Mouse (Mus musculus) naive thymus-derived CD4-positive, alpha-beta T cell, adult 2 months (primary cell): ENCODE measurements around the gene Ttf1.
"Not testable (repeated sequence)": the region's sequence is repeated elsewhere in the genome, so short reads cannot be mapped to it uniquely, and the experiment has no call there.

Experiments used
- DNase-seq: peaks from one replicate; pipeline ENCODE4 v3.0.0-alpha.2; 2011; ENCODE audit warnings: low read depth

Ttf1 gene

DNA sequence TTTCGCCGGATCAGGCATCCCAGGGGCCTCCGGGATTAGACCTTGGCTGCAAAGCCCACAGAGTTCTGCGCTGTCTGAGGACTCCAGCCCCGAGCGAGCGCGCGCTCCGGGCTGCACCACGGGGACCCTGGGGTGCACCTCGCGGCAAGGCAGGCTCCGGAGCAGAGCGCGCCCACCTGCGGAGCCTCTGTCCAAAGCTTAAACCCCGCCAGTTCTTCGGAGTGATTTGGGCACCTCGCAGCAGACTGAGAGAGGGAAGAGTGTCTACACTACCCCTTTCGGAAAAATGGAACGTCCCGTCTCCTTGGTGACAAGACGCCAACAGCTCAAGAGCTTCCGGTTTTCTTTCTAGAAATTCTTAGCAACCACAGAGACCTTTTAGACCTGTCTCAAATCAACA, 5.1 kb upstream of the Ttf1 start, which contains the start of gene Cfap77:
Gene Cfap77, minus strand, starts transcription at position 76 of the 400 bp plus-strand sequence.
- DNase-seq = peak; percentile 93

DNA sequence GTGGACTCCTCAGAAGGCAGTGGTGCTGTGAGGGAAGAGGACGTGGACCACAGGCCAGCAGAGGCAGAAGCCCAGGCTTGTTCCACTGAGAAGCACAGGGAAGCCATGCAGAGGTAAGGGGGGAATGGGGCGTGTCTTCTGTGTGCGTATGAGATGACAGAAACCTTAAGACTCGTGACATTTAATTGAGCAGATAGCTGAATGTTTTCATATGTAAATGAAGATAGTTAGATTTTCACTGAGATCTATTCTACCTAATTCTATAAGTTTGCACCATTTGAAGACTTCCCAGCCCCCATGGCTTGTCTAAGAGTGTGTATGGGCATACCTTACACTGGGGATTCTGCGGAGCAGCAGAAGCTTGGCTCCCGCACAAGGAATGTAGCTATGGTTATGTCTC, 5.7 kb downstream of the Ttf1 start:
- DNase-seq = no peak

DNA sequence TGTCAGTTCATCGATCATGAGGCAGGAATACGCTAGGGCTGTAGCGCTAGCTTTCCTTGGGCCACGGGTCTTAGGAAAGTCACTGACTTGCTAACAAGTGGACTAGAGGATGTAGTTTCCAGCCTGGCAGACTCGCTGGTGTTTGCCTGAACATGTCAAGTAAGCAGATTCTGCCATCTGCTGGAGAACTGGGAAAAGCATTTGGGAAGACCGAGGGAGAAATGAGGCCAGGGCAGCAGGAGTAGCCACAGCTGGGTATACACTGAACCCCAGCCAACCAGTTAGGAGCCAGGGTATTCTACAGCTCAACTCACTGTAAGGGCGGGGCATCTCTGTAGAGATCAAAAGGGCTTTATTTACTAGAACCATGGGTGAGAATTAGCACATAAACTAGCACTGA, 6.3 kb downstream of the Ttf1 start:
- no peak for DNase-seq

DNA sequence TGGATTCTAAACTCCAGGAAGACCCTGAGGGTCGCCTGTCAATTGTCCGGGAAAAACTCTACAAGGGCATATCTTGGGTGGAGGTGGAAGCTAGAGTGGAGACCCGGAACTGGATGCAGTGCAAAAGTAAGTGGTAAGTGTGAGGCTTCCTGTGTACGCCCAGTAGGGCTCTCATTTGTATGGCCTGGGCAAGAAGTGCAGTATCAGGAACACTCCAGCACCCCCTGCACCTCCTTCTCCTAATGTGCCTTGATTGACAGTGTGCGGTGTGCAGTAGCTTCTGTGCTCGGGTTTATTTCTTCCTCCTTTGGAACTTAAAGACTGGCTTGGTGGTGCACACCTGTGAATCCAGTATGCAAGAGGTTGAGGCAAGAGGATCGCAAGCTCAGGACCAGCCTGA, 14.6 kb downstream of the Ttf1 start:
- DNase-seq = no peak

DNA sequence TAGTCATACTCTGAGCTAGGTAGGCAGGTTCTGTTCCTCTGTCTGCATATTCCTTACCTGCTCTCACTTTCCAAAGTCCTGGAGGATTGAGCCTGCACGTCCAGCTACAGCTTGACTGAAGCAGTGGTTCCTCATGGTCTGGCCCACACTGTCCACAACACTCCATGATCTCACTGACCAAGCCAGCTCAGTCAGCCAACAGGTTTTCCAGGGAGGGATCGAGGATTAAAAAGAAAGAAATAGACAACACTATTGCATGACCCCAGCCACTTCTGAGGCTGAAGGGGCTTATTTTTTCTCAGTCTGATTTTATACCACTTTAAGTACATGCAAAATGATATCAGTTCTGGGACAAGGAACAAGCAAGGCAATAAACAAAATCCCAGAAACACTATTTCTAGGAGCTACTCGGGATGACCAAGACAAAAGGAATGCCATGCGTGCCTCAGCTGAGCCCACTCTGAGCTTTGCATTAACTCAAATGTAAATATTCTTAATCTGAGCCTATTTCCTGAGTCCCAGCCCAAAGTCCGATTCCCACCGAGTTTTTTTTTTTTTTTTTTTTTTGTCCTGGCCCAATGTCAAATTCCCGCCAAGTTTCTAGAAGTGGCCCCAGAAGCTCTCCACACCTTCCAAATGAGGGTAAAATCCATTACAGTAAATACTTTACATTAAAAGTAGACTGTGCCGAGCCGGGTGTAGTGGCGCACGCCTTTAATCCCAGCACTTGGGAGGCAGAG, 15.4 kb downstream of the Ttf1 start:
- no peak for DNase-seq

DNA sequence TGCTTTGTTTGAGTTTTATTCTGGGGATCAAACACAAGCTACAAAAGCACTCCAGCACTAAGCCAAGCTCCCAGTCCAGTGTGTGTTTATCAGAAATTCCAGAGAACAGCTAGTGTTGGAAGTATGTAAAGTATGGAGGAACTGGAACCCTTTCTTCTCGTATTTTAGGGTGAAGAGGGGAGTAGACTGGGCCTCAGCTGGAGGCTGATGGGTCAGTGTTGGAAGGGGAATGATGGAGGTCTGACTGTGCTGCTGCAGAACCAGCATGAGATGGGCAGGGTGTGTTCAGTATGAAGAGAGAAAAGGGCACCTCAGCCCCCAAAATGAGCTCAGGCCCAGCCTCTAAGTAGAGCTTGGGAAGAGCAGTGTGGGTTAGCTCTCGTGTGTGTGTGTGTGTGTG, 16.2 kb downstream of the Ttf1 start:
- no peak for DNase-seq

DNA sequence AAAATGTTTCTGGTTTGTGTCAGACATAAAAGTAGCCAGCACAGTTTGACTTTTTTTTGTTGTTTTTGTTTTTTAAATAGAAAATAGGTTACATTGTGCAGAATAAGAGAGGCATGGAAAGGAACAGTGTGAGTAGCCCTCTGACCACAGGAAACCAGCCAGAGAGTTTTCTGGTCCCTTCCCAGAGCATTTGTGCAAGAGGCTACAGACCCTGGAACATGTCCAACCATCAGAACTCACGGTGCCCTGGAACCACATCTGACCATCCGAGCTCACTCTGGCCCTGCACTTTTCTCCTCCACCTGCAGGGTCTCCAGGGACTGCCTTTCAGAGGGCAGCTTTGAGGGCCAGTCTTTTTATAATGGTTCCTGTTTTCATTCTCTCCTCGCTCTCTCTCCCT, 21.9 kb downstream of the Ttf1 start:
- no peak for DNase-seq

DNA sequence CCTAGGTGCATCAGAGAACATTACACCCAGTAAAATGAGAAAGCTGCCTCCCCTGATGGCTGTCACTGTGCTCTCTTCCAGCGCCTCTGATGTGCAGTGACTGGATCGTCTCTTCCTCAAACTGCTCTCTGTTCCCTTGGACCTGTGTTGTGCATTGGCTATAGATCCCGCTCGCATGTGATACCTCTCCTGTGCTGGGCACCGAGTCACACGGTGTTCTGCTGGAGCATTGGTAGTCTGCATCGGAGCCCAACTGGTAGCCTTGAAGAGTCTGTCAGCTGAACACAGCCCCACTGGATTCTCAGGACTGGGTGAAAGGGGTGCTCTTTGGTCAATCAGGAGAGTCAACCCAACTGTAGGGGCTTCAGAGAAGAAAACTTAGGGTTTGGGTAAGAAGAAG, 26.0 kb downstream of the Ttf1 start:
- no peak for DNase-seq

DNA sequence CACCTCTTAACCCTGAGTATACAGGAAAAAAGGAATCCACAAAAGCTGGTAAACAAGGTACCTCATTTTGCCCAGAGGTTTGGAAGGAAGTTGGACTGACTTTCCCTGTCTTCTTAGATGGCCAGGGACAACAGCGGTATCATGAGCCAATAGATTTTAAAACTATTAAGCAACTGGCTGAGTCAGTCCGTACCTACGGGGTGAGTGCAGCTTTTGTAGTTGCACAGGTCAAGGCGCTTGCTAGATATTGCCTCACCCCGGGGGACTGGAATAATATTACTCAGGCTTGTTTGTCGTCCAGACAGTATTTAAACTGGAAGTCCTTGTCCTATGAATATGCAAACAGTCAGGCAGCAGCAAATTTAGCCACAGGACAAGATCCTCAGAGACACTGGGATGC, 29.2 kb downstream of the Ttf1 start:
- DNase-seq = not testable (repeated sequence)

DNA sequence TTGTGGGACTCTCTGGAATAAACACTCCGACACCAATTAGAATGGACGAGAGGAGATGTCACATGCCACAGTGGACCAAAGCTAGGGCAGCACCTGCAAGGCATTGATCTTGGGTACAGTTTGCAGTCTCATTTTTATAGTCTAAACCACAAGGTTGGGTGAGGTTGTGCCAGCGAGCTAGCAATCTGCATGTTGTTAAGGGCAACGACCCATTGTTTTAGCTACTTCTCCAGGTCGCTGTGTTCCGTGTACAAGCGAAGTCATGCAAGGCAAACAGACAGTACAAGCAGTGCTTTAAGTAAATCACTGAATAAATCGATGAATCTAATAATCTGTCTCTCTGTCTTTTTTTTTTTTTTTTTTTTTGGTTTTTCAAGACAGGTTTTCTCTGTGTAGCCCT, 35.6 kb downstream of the Ttf1 start:
- peak; percentile 80 for DNase-seq

DNA sequence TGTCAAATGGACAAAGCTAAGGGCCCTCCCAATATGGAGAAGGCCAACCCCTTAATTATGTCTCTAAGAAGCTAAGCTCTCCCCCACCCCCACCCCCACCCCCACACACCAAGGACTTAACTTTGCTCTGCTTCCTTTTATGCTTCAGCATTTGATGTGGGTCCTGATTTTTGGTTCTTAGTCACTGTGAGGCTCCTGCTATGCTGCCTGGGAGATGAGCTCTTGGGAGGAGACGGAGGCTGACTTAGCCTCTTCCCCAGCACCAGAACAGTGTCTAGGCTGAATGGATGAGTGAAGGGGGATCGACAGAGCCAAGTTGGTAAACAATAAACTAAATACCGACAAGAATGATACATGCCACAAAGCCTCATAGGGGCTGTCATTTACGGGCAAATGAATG, 36.7 kb downstream of the Ttf1 start:
- DNase-seq = peak; percentile 71

DNA sequence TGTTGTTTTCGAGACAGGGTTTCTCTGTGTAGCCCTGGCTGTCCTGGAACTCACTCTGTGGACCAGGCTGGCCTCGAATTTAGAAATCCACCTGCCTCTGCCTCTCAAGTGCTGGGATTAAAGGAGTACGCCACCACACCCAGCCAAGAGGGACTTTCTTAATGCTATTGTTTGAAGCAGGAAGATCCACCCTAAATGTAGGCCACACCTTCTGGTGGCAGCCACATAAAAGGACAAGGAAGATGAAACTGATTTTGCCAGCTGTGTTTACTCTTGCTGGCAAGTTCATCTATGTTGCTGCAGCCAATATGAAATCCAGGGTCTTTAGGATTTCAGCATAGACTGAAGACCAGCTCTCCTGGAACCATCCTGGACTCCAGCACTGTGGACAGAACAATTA, 37.4 kb downstream of the Ttf1 start:
- peak; percentile 85 for DNase-seq

DNA sequence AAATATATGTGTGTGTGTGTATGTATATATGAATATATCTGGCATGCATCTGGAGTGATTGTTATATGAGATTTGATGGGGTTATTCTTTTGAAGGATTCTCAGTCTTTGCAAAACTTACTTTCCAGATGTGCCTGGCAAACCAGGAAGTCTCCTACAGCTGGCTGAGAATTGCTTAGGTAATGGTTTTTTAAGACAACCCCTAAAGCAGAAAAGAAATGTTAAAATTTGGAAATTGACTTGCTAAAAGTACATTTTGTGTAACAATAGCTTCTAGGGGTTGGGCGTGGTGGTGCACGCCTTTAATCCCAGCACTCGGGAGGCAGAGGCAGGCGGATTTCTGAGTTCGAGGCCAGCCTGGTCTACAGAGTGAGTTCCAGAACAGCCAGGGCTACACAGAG, 37.9 kb downstream of the Ttf1 start:
- not testable (repeated sequence) for DNase-seq

DNA sequence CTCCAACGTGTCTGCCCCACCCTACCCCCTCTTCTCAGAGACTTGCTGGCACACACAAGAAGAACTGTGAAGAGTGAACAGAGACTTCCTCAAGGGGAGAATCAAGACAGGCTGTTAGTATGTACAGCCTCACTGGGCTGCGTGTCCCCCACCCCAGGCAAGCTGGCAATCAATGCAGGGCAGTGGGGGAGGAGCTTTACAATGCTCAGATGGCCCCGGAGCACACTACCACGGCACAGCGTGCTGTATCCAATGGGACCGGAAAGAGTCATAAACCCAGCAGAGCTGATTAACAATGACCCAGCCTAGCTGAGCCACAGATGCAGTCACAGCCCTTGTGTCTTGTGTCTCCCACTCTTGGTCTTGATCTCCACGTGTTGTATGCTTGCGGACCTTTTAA, 38.7 kb downstream of the Ttf1 start:
- peak; percentile 21 for DNase-seq

DNA sequence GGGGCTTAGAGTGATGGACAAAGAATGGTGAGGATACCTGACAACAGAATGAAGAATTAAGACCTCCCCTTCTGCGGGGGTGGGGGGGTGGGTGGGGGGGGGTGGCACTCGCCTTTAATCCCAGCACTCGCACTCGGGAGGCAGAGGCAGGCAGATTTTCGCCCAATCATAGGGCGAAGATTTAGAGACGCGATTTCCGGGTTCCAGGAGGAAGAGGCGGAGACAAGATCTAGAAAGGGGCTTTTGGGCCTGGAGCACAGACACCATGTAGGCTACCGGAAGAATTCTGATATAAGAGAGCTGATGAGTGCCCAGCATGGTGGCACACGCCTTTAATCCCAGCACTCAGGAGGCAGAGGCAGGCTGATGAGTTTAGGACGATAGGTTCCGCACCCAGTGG, 39.6 kb downstream of the Ttf1 start:
- DNase-seq = no peak

DNA sequence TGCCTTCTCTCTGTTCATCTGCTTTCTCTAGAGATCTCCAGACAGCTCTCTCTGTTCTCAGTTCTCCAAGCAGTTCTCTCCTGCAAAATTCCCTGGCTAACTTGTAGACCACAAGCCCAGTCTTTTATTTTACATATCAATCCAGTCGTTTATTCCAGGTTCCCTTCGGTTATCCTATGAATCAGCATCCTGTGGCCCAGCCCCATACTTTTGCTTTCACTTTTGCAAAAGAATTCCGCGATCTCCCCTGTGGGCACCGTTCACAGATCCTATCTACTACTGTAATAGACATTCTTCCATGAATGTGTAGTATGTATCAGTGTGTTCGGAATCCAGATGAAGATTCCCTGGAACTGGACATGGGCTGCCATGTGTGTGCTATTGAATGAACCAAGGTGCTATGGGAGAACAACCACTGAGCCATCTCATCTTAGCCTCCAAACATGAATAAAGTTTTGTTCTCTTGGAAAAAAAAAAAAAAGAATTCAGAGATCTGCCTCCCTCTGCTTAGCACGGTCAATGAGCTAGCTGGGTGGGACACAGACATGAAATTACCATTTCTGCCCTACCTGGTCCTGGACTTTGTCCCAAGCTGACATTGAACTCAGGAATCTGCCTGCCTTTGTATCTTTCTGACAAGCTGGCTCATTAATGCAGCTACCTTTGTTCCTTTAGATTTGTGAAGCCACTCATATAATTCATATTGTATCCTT, 40.9 kb downstream of the Ttf1 start:
- DNase-seq = peak; percentile 37

DNA sequence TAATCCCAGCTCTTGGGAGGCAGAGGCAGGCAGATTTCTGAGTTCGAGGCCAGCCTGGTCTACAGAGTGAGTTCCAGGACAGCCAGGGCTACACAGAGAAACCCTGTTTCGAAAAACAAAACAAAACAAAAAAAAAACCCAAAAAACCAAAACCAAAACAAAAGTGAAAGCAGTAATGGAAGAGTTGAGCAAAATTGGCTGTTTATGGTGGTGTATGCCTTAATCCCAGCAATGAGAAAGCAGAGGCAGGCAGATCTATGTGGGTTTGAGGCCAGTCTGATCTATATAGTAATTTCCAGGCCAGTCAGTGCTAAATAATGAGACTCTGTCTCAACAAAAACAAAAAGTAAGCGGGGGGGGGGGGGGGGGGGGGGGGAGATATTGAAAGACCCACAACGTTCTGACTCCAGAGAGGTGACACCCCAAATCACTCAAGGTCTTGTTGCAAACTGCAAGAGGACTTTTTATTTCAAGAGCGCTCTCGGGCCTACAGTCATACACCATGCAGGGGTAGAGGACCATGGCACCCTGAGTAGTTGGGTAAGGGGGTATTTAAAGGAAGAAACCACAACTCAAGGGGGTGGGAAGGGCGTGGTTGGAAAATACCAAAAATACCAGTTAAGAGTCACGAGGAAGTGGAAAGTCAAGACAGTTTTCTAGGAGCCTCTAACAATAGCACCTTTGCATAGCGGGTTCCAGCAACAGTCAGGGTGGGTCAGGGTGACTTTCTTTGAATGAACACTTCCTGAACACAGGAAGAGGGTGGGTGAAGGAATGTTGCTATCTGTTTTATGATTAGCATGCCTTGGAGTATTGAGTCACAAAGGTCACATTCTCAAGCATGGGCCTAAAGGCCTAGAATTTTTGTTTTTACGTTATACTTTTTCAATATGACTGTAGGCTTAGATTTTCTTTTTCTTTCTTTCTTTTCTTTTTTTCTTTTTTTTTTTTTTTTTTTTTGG, 42.6 kb downstream of the Ttf1 start:
- peak; percentile 54 for DNase-seq

DNA sequence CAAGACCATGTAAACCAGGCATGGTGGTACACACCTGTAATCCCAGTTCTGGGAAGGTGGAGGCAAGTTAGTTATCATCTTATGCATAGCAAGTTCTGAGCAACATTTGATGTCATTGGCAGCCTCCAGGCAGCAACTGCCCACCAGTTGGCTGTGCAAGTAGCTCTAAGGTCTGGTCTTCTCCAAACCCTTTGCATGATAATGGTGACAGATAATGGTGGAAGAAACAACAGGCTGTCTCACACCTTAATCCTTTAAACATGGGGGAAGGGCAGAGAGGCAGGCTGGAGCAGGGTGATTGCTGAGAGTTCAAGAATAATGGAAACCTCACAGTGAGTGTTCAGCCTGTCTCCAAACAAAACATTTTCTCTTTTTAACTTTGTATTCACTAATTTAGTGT, 60.9 kb downstream of the Ttf1 start:
- DNase-seq = no peak

DNA sequence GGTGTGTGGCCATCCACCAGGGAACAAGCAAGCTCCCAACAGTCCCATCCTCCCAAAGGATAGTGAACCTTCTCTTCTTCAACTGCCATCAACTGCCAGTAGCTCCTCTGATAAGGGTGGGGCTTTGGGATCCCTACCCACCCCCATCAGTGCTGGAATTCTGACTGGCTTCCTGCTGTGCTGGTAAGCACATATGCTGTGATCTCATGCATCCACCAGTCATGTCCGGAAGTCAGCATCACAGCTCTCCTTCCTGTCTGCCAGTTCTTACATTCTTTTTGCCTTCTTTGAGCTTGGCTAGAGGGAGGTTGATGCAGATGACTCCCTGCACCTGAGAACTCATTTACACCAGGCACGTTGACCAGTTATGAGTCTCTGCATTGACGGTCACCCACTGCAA, 62.4 kb downstream of the Ttf1 start:
- peak; percentile 72 for DNase-seq

DNA sequence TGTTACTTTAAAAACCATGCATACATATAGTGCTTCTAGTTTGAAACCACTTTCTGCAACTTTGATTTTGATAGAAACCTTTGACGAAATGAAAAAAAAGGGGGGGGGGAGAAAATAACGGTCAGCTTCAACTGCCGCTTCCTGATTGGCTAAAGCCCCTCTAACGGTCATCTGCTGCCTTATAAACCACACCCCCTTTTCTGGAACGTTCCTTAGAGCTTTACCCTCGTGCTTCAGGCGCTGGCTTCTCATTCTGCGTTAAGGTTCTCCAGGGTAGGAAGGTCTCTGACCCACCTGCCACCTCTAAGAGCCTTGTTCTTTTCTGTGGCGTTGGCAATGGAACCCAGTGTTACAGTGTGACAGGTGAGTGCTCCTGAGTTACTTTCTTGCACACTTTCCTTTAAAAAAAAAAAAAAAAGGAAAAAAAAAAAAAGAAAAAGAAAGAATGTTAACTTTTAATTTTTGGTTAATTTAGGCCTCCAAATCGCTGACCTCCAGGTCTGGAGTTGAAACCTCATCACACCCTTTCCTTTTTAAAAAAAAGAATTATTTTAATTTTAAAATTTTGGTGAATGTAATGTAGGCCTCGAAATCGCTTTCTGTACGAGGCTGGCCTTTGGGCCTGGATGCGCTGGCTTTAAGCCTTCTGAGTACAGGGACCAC, 64.0 kb downstream of the Ttf1 start, which contains the start of gene Setx:
Gene Setx, plus strand, starts transcription at position 275 of the 663 bp plus-strand sequence.
- DNase-seq = peak; percentile 39

DNA sequence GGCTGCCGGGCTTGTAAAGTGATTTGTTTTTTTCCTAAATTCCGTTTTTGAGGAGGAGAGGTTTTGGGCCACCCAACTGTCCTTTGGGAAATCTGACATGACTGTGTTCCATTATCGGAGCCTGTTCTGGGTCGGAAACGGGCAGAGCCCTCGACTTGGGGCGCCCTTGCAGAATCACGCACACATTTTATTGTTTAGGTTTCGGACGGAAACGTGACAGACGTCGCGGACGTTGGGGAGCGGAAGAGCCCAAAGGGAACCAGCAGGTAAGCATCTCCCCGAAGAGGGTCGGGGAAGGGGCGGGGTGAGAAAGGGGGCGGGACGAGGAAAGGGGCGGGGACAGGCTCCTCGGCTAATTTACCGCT, 64.5 kb downstream of the Ttf1 start:
- no peak for DNase-seq
